Mouse (Mus musculus) thymus, postnatal 4 days (tissue): ENCODE measurements at regions not wholly inside any gene's neighbourhood (a gene's known extent, or its start where the extent isn't known, plus 50 kb on each side); places are given as distances from the start of the nearest gene placed in this dataset.
"Not testable (repeated sequence)": the region's sequence is repeated elsewhere in the genome, so short reads cannot be mapped to it uniquely, and the experiment has no call there.

ENCODE experiments used
- DNase-seq: peaks from one replicate; pipeline ENCODE4 v3.0.0; 2021

DNA sequence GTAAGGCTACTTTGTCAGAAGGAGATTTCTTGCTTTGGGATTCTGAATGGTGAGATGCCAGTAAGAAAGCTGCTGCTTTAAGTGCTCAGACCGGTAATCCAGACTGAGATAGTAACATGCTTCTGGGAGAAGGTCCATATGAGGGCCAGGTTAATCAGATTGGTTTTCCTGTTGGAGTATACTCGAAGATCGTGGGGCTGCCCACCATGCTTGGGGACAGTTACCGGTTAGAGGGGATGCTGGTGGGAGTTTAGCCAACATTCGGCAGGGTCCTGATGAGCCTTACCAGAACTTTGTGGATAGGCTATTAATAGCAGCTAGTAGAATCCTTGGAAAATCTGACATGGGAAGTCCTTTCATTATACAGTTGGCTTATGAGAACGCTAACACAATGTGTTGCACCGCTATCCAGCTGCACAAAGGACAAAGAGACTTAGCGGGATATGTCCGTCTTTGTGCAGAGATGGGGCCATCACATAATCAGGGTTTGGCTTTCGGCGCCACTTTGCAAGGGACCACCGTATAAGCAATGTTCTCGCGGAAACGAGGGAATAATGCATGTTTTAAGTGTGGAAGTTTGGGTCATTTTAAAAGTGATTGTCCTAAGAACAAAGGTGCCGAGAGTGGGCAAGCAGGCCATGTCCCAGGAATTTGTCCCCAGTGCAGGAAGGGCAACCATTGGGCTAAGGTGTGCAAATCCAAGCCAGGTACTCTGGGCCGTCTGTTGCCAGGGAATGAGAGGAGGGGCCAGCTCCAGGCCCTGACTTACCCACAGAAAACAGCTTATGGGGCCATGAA is 75.4 kb upstream of the Lemd2 start:
- DNase-seq: not testable (repeated sequence)

DNA sequence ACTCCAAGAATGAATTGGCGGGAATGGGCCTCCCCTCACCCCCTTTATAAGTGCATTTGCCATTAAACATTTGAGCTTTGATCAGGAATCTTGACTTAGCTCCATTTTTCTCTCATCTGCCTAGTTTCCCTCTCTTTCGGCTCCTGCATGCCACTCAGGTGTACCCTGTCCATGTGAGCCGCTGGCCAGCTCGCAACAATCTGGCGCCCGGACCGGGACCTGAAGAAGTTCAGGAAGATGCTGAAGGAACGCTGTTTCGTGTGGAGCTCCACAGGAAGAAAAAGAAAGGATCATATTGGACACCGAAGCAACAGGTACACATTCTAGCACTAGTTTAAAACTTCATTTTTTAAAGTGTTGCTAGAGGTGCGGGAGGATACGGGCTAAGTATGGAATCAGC is 73.5 kb upstream of the Lemd2 start:
- DNase-seq: not testable (repeated sequence)

DNA sequence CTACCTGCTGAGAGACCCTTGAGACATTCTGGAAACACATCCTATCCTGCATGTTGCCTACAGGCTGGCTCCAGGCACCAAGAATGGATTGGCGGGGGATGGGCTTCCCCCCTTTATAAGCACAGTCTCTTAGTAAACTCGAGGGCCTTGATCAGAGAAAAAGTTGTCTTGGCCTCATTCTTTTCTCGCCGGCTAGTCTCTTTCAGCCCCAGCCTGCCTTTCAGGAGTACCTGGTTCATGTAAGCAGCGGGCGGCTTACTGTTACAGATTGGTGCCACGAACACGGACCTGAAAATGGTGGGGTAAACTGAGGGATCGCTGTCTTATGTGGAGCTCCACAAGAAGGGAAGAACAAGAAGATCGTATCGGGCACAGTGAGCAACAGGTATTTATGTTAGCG is 67.5 kb upstream of the Lemd2 start:
- not testable (repeated sequence) for DNase-seq

DNA sequence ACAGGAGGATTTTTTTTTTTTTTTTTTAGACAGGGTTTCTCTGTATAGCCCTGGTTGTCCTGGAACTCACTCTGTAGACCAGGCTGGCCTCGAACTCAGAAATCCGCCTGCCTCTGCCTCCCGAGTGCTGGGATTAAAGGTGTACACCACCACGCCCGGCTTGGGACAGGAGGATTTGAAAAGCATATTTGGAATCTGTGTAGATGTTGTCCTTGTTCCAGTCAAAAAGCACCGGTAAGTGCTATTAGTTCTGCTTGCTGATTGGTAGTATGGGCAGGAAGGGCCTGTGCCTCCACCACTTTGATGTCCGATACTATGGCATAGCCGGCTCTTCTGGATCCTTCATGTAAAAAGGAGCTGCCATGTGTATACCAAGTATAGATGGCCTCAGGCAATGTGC is 66.5 kb upstream of the Lemd2 start:
- DNase-seq: not testable (repeated sequence)

DNA sequence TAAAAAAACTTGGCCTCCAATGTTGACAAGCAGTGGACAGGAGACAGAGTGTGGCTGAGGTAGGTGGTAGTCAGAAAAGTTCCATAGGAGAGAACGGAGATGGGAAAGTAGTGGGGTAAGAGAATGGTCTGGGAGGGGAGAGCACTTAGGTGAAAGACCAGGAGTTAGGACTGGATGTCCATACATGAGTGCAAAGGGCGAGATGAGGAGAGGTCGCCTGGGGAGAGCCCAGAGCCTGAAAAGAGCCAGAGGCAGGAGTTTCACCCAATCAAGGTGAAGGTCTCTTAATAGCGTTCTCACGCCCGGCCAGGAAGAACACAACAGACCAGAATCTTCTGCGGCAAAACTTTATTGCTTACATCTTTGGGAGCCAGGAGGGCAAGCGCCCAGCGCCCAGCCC is 60.3 kb upstream of the Lemd2 start:
- DNase-seq: not testable (repeated sequence)

DNA sequence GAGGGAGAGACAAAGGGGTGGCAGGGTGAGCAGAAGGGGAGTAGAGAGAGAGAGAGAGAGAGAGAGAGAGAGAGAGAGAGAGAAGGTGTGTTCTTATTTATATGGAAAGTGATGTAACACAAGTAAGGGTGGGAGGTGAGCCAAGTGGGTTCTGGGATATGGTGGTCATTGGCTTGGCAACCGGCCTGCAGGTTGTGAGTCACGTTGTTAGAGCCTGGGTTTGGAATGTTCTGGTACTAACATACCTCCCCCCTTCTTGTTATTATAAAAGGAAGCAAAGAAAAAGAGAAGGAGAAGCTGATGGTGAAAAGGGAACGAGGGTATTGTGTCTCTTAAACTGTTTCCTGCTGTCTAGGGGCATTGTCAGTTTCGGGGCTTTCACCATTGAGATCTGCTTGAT is 58.3 kb upstream of the Lemd2 start:
- no peak for DNase-seq

DNA sequence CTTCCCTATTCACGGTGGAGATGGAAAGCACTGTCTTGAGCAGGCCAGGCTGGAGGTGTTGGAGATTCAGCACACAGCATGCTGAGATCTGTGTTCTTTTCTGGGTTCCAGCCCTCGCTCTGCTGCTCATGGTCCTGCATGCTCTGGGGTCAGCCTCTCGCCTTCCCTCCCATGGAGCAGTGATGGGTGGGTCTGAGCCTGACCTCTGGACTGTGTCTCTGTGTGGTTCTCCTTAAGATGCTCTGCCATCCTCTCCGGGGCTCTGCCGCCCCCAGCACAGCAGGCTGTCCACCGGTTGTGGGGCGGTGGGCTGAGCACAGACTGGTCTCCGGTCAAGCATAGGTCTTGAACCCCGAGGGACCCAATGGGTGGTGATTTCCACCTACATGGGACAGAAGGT is 57.7 kb upstream of the Lemd2 start:
- no peak for DNase-seq

DNA sequence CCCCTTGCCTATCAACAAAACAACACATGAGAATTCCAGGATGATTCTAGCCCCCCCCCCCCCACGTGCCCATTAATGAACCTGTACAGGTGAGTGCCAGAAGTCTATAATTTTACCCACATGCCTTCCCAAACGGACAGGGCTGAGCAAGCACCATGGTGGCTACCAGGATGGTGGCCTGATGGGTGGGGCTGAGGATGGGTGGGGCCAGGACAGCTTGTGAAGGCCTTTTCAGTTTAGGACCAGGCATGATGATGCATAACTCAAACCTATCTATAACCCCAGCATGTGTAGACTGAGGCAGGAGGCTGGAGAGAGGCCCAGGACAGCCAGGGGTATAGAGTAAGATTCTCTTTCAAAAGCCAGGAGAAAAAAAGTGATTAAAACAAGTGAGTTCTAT is 57.0 kb upstream of the Lemd2 start:
- no peak for DNase-seq

DNA sequence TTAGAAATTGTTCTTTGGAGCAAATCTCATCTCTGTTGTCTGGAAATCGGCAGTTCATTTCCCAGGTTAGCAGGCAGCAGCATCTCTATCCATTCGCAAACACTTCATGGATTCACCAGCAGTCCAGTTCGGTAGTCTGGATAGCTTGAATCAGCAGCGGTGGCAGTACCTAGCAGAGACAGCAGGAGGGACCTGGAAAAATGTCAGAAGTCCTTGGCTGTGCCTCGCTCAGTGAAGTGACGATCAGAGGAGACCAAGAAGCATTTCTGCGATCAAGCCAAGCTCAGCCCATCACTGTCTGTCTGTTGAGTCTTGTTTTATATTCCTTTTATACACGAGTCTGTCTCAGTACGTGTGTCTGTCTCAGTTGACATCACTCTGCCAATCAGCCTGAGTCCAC is 55.8 kb upstream of the Lemd2 start:
- no peak for DNase-seq

DNA sequence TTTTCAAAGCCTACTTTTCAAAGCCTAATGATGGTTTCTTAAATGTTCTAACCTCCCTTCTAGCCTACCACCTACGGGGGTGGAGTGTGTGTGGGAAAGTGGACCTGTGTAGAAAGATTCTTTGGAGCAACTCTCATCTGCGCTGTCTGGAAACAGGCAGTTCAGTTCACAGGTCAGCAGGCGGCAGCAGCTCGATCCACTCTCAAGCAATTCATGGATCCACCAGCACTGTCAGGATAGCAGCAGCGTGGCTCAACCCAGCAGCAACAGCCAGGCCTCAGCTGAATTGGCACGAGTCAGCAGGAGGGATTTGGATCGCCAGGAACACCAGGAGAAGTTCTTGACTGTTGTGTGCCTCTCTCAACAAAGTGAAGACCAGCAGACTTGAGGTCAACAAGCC is 53.1 kb upstream of the Lemd2 start:
- DNase-seq: no peak

DNA sequence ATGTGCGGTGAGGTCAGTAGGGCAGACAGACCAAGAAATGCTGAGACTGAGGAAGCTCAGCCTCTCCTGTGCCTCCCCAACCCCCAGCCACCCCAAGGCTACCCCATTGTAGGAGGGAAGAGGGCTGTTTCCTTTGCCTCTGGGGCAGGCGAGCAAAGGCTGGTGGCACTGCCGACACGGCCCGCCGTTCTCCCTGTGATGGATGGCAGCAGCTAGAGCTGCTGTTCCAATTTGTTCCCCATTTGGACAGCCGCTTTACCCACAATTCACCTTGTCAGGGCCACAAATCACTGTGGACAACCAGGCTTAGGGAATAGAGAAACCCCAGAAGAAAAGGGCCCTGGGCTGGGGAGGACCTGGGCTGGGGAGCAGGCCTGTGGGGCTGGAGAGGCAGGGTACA is 51.5 kb upstream of the Lemd2 start:
- no peak for DNase-seq
